Mouse (Mus musculus) limb, embryonic 12.5 days (tissue): ENCODE data around the gene Pip4k2b. TPM values are rescaled to one million over a fixed set of nuclear protein-coding genes. Genes with fewer than 3 reads are reported as not detected.
A peak's percentile ranks its signal among the peaks of the same experiment; 100 is the strongest.

Experiments
- ATAC-seq: fragments of 200-750 bp; cut with Nextera tagmentation; 2 replicates; pipeline ENCODE4 v1.8.0; 2017; ENCODE audit warnings: low read depth, moderate TSS enrichment; ENCODE audit not compliant: insufficient number of reproducible peaks, insufficient read depth, low FRiP score, low TSS enrichment
- H3K27ac ChIP-seq: fragments of 300-500 bp; sonication (generic); 2 replicates; pipeline ENCODE4 v1.5.1; 2016; ENCODE audit warnings: mild to moderate bottlenecking, moderate library complexity
- H3K27me3 ChIP-seq: fragments of 300-500 bp; sonication (generic); 2 replicates; pipeline ENCODE4 v1.6.1; 2016; ENCODE audit warnings: mild to moderate bottlenecking, moderate library complexity
- H3K36me3 ChIP-seq: fragments of 300-500 bp; sonication (generic); 2 replicates; pipeline ENCODE4 v1.6.1; 2016; ENCODE audit warnings: mild to moderate bottlenecking, moderate library complexity
- H3K4me1 ChIP-seq: fragments of 300-500 bp; sonication (generic); replicated peaks from 2 replicates; pipeline ENCODE4 v1.6.1; 2016
- H3K4me2 ChIP-seq: fragments of 300-500 bp; sonication (generic); 2 replicates; pipeline ENCODE4 v1.6.1; 2016; ENCODE audit warnings: mild to moderate bottlenecking, moderate library complexity
- H3K4me3 ChIP-seq: fragments of 300-500 bp; sonication (generic); replicated peaks from 2 replicates; pipeline ENCODE4 v1.5.1; 2016; ENCODE audit warnings: mild to moderate bottlenecking
- H3K9ac ChIP-seq: fragments of 300-500 bp; sonication (generic); replicated peaks from 2 replicates; pipeline ENCODE4 v1.6.1; 2016; ENCODE audit warnings: mild to moderate bottlenecking, moderate library complexity
- H3K9me3 ChIP-seq: fragments of 300-500 bp; sonication (generic); 2 replicates; pipeline ENCODE4 v1.6.1; 2016; ENCODE audit warnings: mild to moderate bottlenecking, moderate library complexity
- WGBS: fragments of 180-500 bp; shearing (Covaris S2); methylation state at CpG from one replicate; pipeline ENCODE4 v1.1.7; 2016; 5-methylcytosine and 5-hydroxymethylcytosine counted together
- polyA plus RNA-seq: library from polyadenylated mRNA; unstranded; fragments of >200 nt; fragmentation: Nextera tagmentation; extraction: Ambion mirVana; gene quantifications from 2 replicates; pipeline ENCODE4 v1.2.1, GENCODE M21; 2016

Gene Pip4k2b
- polyA plus RNA-seq, 1 experiment from 2014 or later: 2.7 TPM

GRCm38 (mm10) chr11:97700746-97701580 is 43.5 kb downstream of the Pip4k2b start:
- ATAC-seq: no peak
- H3K9ac ChIP-seq: peak overlapping the region; percentile 91
- H3K27ac ChIP-seq: peak overlapping the region; percentile 97
- H3K36me3 ChIP-seq: peaks cover 3% of the 10 kb centered on the region; the same call in 1 of the 2 replicates
- H3K4me2 ChIP-seq: peak overlapping the region; percentile 88
- WGBS: 16% methylated on average over 30 of the region's 30 CpGs
- H3K9me3 ChIP-seq: no peaks in the 10 kb centered on the region
- H3K4me3 ChIP-seq: peak overlapping the region; percentile 85
- H3K27me3 ChIP-seq: no peaks in the 10 kb centered on the region
- H3K4me1 ChIP-seq: peaks cover 48% of the 10 kb centered on the region

- Histone ChIP-seq H3K27me3 (no peaks in the 10 kb centered on the region), H3K4me3 (peak within 1 kb of the TSS; percentile 85), H3K4me2 (peak within 1 kb of the TSS; percentile 88), H3K36me3 (peaks cover 3% of the 10 kb centered on the region; the same call in 1 of the 2 replicates), H3K9me3 (no peaks in the 10 kb centered on the region), H3K9ac (peak within 1 kb of the TSS; percentile 91), H3K4me1 (peaks cover 56% of the 10 kb centered on the region), H3K27ac (peak within 1 kb of the TSS; percentile 97)
- under 1% methylated on average over 81 of the region's 85 CpGs for WGBS
- no peak for ATAC-seq
These were observed 44.3 kb downstream of the Pip4k2b start, which contains the start of gene Pcgf2 for GRCm38 (mm10) chr11:97700003-97700745. Gene Pcgf2, minus strand, starts transcription at chr11:97700497.

GRCm38 (mm10) chr11:97699626-97700002 is 44.9 kb downstream of the Pip4k2b start:
- Histone ChIP-seq H3K36me3 (peaks cover 5% of the 10 kb centered on the region; the same call in 1 of the 2 replicates), H3K9ac (peak overlapping the region; percentile 91), H3K4me1 (peaks cover 60% of the 10 kb centered on the region), H3K27ac (peak overlapping the region; percentile 97), H3K4me3 (peak overlapping the region; percentile 85), H3K4me2 (peak overlapping the region; percentile 88), H3K9me3 (no peaks in the 10 kb centered on the region), H3K27me3 (no peaks in the 10 kb centered on the region)
- ATAC-seq: no peak
- 0% methylated on average over 6 of the region's 9 CpGs for WGBS

GRCm38 (mm10) chr11:97698741-97699611 is 45.5 kb downstream of the Pip4k2b start:
- Histone ChIP-seq H3K9ac (peak overlapping the region; percentile 91), H3K4me3 (peak overlapping the region; percentile 85), H3K9me3 (no peaks in the 10 kb centered on the region), H3K27me3 (no peaks in the 10 kb centered on the region), H3K4me2 (peak overlapping the region; percentile 88), H3K36me3 (peaks cover 5% of the 10 kb centered on the region; the same call in 1 of the 2 replicates), H3K4me1 (peaks cover 60% of the 10 kb centered on the region), H3K27ac (peak overlapping the region; percentile 97)
- ATAC-seq: no peak
- WGBS: under 1% methylated on average over 60 of the region's 63 CpGs

GRCm38 (mm10) chr11:97697891-97698529 is 46.5 kb downstream of the Pip4k2b start:
- Histone ChIP-seq H3K4me3 (peak overlapping the region; percentile 85), H3K9me3 (no peaks in the 10 kb centered on the region), H3K27me3 (no peaks in the 10 kb centered on the region), H3K9ac (peak overlapping the region; percentile 91), H3K36me3 (peaks cover 14% of the 10 kb centered on the region; the same call in 1 of the 2 replicates), H3K27ac (peak overlapping the region; percentile 97), H3K4me1 (peaks cover 62% of the 10 kb centered on the region), H3K4me2 (peak overlapping the region; percentile 88)
- ATAC-seq: no peak; the same call in 1 of the 2 replicates
- WGBS: under 1% methylated on average over 14 of the region's 14 CpGs

GRCm38 (mm10) chr11:97697199-97697890 is 47.2 kb downstream of the Pip4k2b start:
- 56% methylated on average over 11 of the region's 11 CpGs for WGBS
- no peak for ATAC-seq
- peaks cover 62% of the 10 kb centered on the region for H3K4me1 ChIP-seq

GRCm38 (mm10) chr11:97696669-97697068 is 47.8 kb downstream of the Pip4k2b start:
- Histone ChIP-seq H3K27ac (no peak overlapping the region), H3K4me3 (0 out of 2 replicates have a peak overlapping the region, but pooled peaks have one; percentile 13), H3K9me3 (no peaks in the 10 kb centered on the region), H3K36me3 (peaks cover 27% of the 10 kb centered on the region), H3K27me3 (no peaks in the 10 kb centered on the region), H3K4me1 (peaks cover 58% of the 10 kb centered on the region), H3K9ac (no peak overlapping the region), H3K4me2 (peak overlapping the region; percentile 88)
- WGBS: 74% methylated on average over 8 of the region's 8 CpGs
- ATAC-seq: no peak

More at GRCm38 (mm10) chr11:97697199-97697890, 47.2 kb downstream of the Pip4k2b start:
- peaks cover 21% of the 10 kb centered on the region for H3K36me3 ChIP-seq
- peak overlapping the region; percentile 97 for H3K27ac ChIP-seq
- H3K9me3 ChIP-seq: no peaks in the 10 kb centered on the region
- peak overlapping the region; percentile 85 for H3K4me3 ChIP-seq
- H3K27me3 ChIP-seq: no peaks in the 10 kb centered on the region
- peak overlapping the region; percentile 91 for H3K9ac ChIP-seq
- peak overlapping the region; percentile 88 for H3K4me2 ChIP-seq

GRCm38 (mm10) chr11:97695712-97696401 is 48.6 kb downstream of the Pip4k2b start:
- no peaks in the 10 kb centered on the region for H3K27me3 ChIP-seq
- peak overlapping the region; percentile 41 for H3K27ac ChIP-seq
- peaks cover 35% of the 10 kb centered on the region for H3K36me3 ChIP-seq
- H3K4me1 ChIP-seq: peaks cover 50% of the 10 kb centered on the region
- H3K4me3 ChIP-seq: peak overlapping the region; percentile 13
- ATAC-seq: no peak
- H3K4me2 ChIP-seq: peak overlapping the region; percentile 40
- H3K9ac ChIP-seq: 0 out of 2 replicates have a peak overlapping the region, but pooled peaks have one; percentile 5
- no peaks in the 10 kb centered on the region for H3K9me3 ChIP-seq
- 53% methylated on average over 9 of the region's 9 CpGs for WGBS

GRCm38 (mm10) chr11:97694921-97695711 is 49.4 kb downstream of the Pip4k2b start:
- Histone ChIP-seq H3K9ac (0 out of 2 replicates have a peak overlapping the region, but pooled peaks have one; percentile 5), H3K27me3 (no peaks in the 10 kb centered on the region), H3K4me2 (peak overlapping the region; percentile 40), H3K4me3 (peak overlapping the region; percentile 13), H3K36me3 (peaks cover 43% of the 10 kb centered on the region), H3K27ac (peak overlapping the region; percentile 41), H3K4me1 (peaks cover 47% of the 10 kb centered on the region), H3K9me3 (no peaks in the 10 kb centered on the region)
- 66% methylated on average over 17 of the region's 17 CpGs for WGBS
- ATAC-seq: no peak
